Mouse (Mus musculus): ENCODE measurements around the gene Rnase10. TPM values are rescaled to one million over a fixed set of nuclear protein-coding genes. Genes with fewer than 3 reads are reported as not detected.

The Rnase10 gene
- polyA plus RNA-seq, 2 experiments, result not detected

GRCm38 (mm10) chr14:51026391-51027133, 19.0 kb downstream of the Rnase10 start:
- H3K27ac ChIP-seq, result no peak overlapping the region
- WGBS (ENCODE audit: insufficient replicate concordance), result 27% methylated on average over 5 of the region's 5 CpGs
- no peaks in the 10 kb centered on the region for H3K27me3 ChIP-seq (ENCODE audit: control insufficient read depth, insufficient read depth, low read length)
- peak; percentile 79 for TF ChIP-seq CTCF (IDR thresholded peaks at IDR 0.05; ENCODE audit: low read depth)
- no peak for TF ChIP-seq EP300 (IDR thresholded peaks at IDR 0.05; ENCODE audit: low read depth)
- H3K9ac ChIP-seq (replicated peaks), result no peak overlapping the region
- H3K9me3 ChIP-seq (ENCODE audit: control insufficient read depth, low read length), result no peaks in the 10 kb centered on the region
- H3K4me3 ChIP-seq (ENCODE audit: insufficient read depth in 1 of 2, low read depth in 2 of 2, low read length in 2 of 2), result no peak overlapping the region
- H3K36me3 ChIP-seq (replicated peaks; ENCODE audit: control insufficient read depth, insufficient read depth, low read depth), result no peaks in the 10 kb centered on the region
- no peaks in the 10 kb centered on the region for H3K4me1 ChIP-seq (replicated peaks; ENCODE audit: control insufficient read depth in 2 of 2, insufficient read depth in 2 of 2, low read length in 1 of 2)
- no peak for ATAC-seq (ENCODE audit: insufficient read depth)
- DNase-seq (ENCODE audit: low read depth in 3 of 3, low spot score in 3 of 3), result peak; percentile 51 to 64 (median 54)
- H3K4me2 ChIP-seq (ENCODE audit: low read depth), result no peak overlapping the region

DNA sequence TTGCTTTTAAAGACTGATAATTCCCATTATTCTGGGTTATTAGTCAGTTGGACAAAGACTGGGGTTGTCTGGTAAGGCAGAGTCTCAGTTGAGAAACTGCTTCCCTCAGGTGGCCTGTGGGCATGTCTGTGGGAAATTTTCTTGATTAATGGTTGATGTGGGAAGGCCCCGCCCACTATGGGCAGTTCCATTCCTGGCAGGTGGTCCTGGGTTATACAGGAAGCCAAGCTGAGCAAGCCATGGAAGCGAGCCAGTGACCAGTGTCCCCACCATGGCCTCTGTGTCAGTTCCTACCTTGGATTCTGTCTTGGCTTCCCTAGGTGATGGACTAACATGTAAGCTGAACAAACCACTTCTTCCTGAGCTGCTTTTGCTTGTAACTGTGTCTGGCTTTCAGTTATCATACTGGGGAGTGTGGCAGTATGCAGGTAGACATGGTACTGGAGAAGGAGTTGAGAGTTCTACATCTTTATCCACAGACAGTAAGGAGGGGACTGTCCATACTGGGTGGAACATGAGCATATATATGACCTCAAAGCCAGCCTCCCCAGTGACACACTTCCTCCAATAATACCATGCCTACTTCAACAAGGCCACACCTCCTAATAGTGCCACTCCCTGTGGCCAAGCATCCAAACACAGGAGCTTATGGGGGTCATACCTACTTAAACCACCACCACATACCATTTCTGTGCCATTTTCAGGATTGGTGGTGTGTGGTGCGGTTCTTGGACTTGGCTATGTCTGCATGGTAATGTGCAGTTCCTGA, 20.0 kb downstream of the Rnase10 start:
- no peak for TF ChIP-seq CTCF (IDR thresholded peaks at IDR 0.05; ENCODE audit: low read depth)
- no peak for TF ChIP-seq EP300 (IDR thresholded peaks at IDR 0.05; ENCODE audit: low read depth)
- Histone ChIP-seq H3K4me1 (replicated peaks; ENCODE audit: control insufficient read depth in 2 of 2, insufficient read depth in 2 of 2, low read length in 1 of 2) (no peaks in the 10 kb centered on the region), H3K4me3 (ENCODE audit: insufficient read depth in 1 of 2, low read depth in 2 of 2, low read length in 2 of 2) (no peak overlapping the region), H3K9me3 (ENCODE audit: control insufficient read depth, low read length) (no peaks in the 10 kb centered on the region), H3K36me3 (replicated peaks; ENCODE audit: control insufficient read depth, insufficient read depth, low read depth) (no peaks in the 10 kb centered on the region), H3K4me2 (ENCODE audit: low read depth) (no peak overlapping the region), H3K9ac (replicated peaks) (no peak overlapping the region), H3K27ac (no peak overlapping the region), H3K27me3 (ENCODE audit: control insufficient read depth, insufficient read depth, low read length) (no peaks in the 10 kb centered on the region)
- DNase-seq (ENCODE audit: low read depth in 3 of 3, low spot score in 3 of 3) (no peak), ATAC-seq (ENCODE audit: insufficient read depth) (no peak)
- WGBS (ENCODE audit: insufficient replicate concordance), result 53% methylated on average over 3 of the region's 3 CpGs

DNA sequence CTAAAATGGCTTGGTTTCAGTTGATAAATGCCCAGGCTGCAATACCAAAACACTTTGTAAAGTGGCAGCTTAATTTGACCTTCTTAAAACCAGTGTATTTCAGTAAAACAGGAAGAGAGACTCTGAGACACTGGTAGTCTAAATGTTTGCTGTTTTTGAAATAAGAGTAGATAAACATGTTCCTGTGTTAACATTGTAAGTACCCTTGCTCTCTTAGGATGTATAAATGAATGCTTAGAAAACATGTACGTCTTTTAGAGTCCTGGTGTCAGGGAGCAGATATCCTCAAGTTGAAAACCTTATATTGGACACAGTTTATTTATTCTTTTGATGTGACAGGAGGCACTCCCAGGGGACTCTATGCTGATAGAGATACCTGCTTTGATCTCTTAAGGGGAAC, 27.7 kb downstream of the Rnase10 start:
- H3K4me3 ChIP-seq (ENCODE audit: insufficient read depth in 1 of 2, low read depth in 2 of 2, low read length in 2 of 2), result no peak overlapping the region
- no peak for ATAC-seq (ENCODE audit: insufficient read depth)
- TF ChIP-seq CTCF (IDR thresholded peaks at IDR 0.05; ENCODE audit: low read depth), result no peak
- TF ChIP-seq EP300 (IDR thresholded peaks at IDR 0.05; ENCODE audit: low read depth), result no peak
- no peak overlapping the region for H3K9ac ChIP-seq (replicated peaks)
- H3K4me2 ChIP-seq (ENCODE audit: low read depth), result no peak overlapping the region
- no peaks in the 10 kb centered on the region for H3K36me3 ChIP-seq (replicated peaks; ENCODE audit: control insufficient read depth, insufficient read depth, low read depth)
- H3K27me3 ChIP-seq (ENCODE audit: control insufficient read depth, insufficient read depth, low read length), result no peaks in the 10 kb centered on the region
- peaks cover 0 to 1% of the 10 kb centered on the region in 2 experiments; a peak in 1 of 4 replicates for H3K4me1 ChIP-seq (replicated peaks; ENCODE audit: control insufficient read depth in 2 of 2, insufficient read depth in 2 of 2, low read length in 1 of 2)
- no peaks in the 10 kb centered on the region for H3K9me3 ChIP-seq (ENCODE audit: control insufficient read depth, low read length)
- no peak overlapping the region for H3K27ac ChIP-seq
- 50% methylated on average over 1 of the region's 1 CpGs for WGBS (ENCODE audit: insufficient replicate concordance)
- no peak for DNase-seq (ENCODE audit: low read depth in 3 of 3, low spot score in 3 of 3)

DNA sequence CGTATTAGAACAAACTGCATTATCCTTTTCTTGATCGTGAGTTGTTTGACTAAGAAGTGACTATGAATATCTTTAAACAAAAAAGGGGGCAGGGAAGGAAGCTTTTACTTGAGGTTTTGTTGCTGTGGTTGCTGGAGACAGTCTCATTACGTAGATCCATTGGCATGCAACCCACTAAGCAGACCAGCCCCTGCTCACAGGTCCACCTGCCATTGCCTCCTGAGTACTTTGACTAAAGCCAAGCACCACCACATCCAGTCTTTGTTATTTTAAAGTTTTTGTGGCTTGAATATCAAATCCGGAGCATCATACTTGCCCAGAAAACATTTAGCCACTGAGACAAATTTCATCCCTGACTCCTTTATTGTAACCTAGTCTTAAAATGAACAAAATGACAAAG, 28.7 kb downstream of the Rnase10 start:
- H3K4me1 ChIP-seq (replicated peaks; ENCODE audit: control insufficient read depth in 2 of 2, insufficient read depth in 2 of 2, low read length in 1 of 2), result peaks cover 0 to 1% of the 10 kb centered on the region in 2 experiments; a peak in 1 of 4 replicates
- TF ChIP-seq CTCF (IDR thresholded peaks at IDR 0.05; ENCODE audit: low read depth), result no peak
- no peak for TF ChIP-seq EP300 (IDR thresholded peaks at IDR 0.05; ENCODE audit: low read depth)
- no peak overlapping the region for H3K4me2 ChIP-seq (ENCODE audit: low read depth)
- ATAC-seq (ENCODE audit: insufficient read depth), result no peak
- whole genome bisulfite sequencing (ENCODE audit: insufficient replicate concordance), result 54% methylated on average over 4 of the region's 4 CpGs
- no peaks in the 10 kb centered on the region for H3K27me3 ChIP-seq (ENCODE audit: control insufficient read depth, insufficient read depth, low read length)
- DNase-seq (ENCODE audit: low read depth in 3 of 3, low spot score in 3 of 3), result no peak
- H3K9ac ChIP-seq (replicated peaks), result no peak overlapping the region
- no peak overlapping the region for H3K27ac ChIP-seq
- no peaks in the 10 kb centered on the region for H3K9me3 ChIP-seq (ENCODE audit: control insufficient read depth, low read length)
- H3K36me3 ChIP-seq (replicated peaks; ENCODE audit: control insufficient read depth, insufficient read depth, low read depth), result no peaks in the 10 kb centered on the region
- no peak overlapping the region for H3K4me3 ChIP-seq (ENCODE audit: insufficient read depth in 1 of 2, low read depth in 2 of 2, low read length in 2 of 2)

DNA sequence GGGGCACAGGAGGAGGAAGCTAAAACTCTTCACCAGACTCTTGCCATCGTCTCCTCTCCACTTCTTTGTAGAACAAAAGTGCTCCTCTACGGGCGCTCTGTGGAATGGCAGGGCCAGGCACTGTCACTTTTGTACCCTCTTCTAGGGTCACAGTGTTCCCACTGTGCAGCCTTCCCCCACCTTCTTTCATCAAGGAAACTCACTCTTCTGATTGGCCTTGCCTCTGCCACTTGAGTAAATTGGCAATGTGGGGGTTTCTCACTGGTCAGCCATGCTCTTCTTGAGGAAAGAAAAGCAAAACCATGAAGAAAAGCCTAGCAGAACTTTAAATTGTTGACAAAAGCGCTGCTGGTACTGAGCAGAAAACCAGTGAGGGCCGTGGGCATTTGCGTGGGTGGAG, 34.2 kb downstream of the Rnase10 start, which contains the start of gene Rnase9:
Rnase9 (minus strand) TSS at position 101 of the 400 bp plus-strand sequence.
- H3K4me2 ChIP-seq (ENCODE audit: low read depth), result no peak within 1 kb of the TSS
- TF ChIP-seq CTCF (IDR thresholded peaks at IDR 0.05; ENCODE audit: low read depth) (no peak), EP300 (IDR thresholded peaks at IDR 0.05; ENCODE audit: low read depth) (no peak)
- no peaks in the 10 kb centered on the region for H3K36me3 ChIP-seq (replicated peaks; ENCODE audit: control insufficient read depth, insufficient read depth, low read depth)
- DNase-seq (ENCODE audit: low read depth in 3 of 3, low spot score in 3 of 3), result no peak
- H3K27me3 ChIP-seq (ENCODE audit: control insufficient read depth, insufficient read depth, low read length), result no peaks in the 10 kb centered on the region
- no peak within 1 kb of the TSS for H3K27ac ChIP-seq
- no peak within 1 kb of the TSS for H3K9ac ChIP-seq (replicated peaks)
- peaks cover 0 to 1% of the 10 kb centered on the region in 2 experiments; a peak in 1 of 4 replicates for H3K4me1 ChIP-seq (replicated peaks; ENCODE audit: control insufficient read depth in 2 of 2, insufficient read depth in 2 of 2, low read length in 1 of 2)
- WGBS (ENCODE audit: insufficient replicate concordance), result 71% methylated on average over 6 of the region's 6 CpGs
- H3K4me3 ChIP-seq (ENCODE audit: insufficient read depth in 1 of 2, low read depth in 2 of 2, low read length in 2 of 2), result no peak within 1 kb of the TSS
- ATAC-seq (ENCODE audit: insufficient read depth), result no peak
- no peaks in the 10 kb centered on the region for H3K9me3 ChIP-seq (ENCODE audit: control insufficient read depth, low read length)
